Mouse (Mus musculus) testis, adult 2 months (tissue): ENCODE results near the gene Camp.

Source experiments
- CTCF ChIP-seq: fragments of 200-500 bp; IDR thresholded peaks from 2 replicates; pipeline ENCODE4 v1.5.1; 2012; ENCODE audit warnings: low read depth, mild to moderate bottlenecking, inconsistent platforms, low read length, moderate library complexity; ENCODE audit not compliant: control insufficient read depth, insufficient read depth, insufficient replicate concordance
- POLR2A ChIP-seq: fragments of 200-500 bp; IDR thresholded peaks from 2 replicates; pipeline ENCODE4 v1.6.1; 2012; ENCODE audit warnings: low read depth, mild to moderate bottlenecking, inconsistent platforms, low read length, moderate library complexity; ENCODE audit not compliant: control insufficient read depth

GRCm38 (mm10) chr9:109849312-109849758, at the start of gene Camp:
- TF ChIP-seq POLR2A (no peak), CTCF (no peak)
